Mouse (Mus musculus): ENCODE results near the gene Cnpy3.

GRCm38 (mm10) chr17:46775070-46775469, 23.1 kb upstream of the Cnpy3 start:
- TF ChIP-seq TAL1 (IDR thresholded peaks at IDR 0.05; ENCODE audit: low read length) (no peak), GATA1 (IDR thresholded peaks at IDR 0.05; ENCODE audit: low read length) (no peak)
